Mouse (Mus musculus) adipose tissue, adult 10 weeks (tissue): ENCODE measurements around the gene Ptpn9. TPM values are rescaled to one million over a fixed set of nuclear protein-coding genes. Genes with fewer than 3 reads are reported as not detected.

Source experiments
- polyA plus RNA-seq: library from polyadenylated mRNA; stranded (reverse); fragments of 350-450 nt; fragmentation: Illumina TruSeq; extraction: RNeasy Lipid Tissue Mini Kit (QIAGEN cat#74804); gene quantifications from one replicate; pipeline ENCODE4 v1.2.3, GENCODE M21; 2014; ENCODE audit warnings: low read depth, low replicate concordance

Gene Ptpn9
- 27.0 TPM for polyA plus RNA-seq

GRCm38 (mm10) chr9:56994286-56995197 lies at the start of gene Ptpn9:
Gene Ptpn9, plus strand, starts transcription at chr9:56994923.

GRCm38 (mm10) chr9:56950414-56951400 lies 44.0 kb upstream of the Ptpn9 start, which contains the start of gene Snupn:
Gene Snupn, plus strand, starts transcription at chr9:56950878.

GRCm38 (mm10) chr9:57071801-57072351 lies 77.2 kb downstream of the Ptpn9 start, which contains the start of gene Sin3a:
Gene Sin3a, plus strand, starts transcription at chr9:57072040.

Other genes with a start within 250 kb of the Ptpn9 start
- 91.0 TPM for gene Lingo1, start 198.5 kb upstream of the Ptpn9 start, polyA plus RNA-seq
- gene Odf3l1, start 130.2 kb upstream of the Ptpn9 start, polyA plus RNA-seq = 3.6 TPM
- 8.4 TPM for gene Cspg4, start 129.9 kb upstream of the Ptpn9 start, polyA plus RNA-seq
- gene Snx33, start 66.6 kb upstream of the Ptpn9 start, polyA plus RNA-seq = 13.8 TPM
- 73.5 TPM for gene Imp3, start 57.4 kb upstream of the Ptpn9 start, polyA plus RNA-seq
- 13.0 TPM for gene Snupn, start 44.0 kb upstream of the Ptpn9 start, polyA plus RNA-seq
- 24.4 TPM for gene Sin3a, start 77.1 kb downstream of the Ptpn9 start, polyA plus RNA-seq
- gene Man2c1, start 135.8 kb downstream of the Ptpn9 start, polyA plus RNA-seq = 90.5 TPM
- gene Neil1, start 153.4 kb downstream of the Ptpn9 start, polyA plus RNA-seq = 9.1 TPM
- 113 TPM for gene Commd4, start 163.4 kb downstream of the Ptpn9 start, polyA plus RNA-seq
- gene Trcg1, start 241.6 kb downstream of the Ptpn9 start, polyA plus RNA-seq = not detected